Mouse (Mus musculus): ENCODE measurements around the gene Heyl.
A peak's percentile ranks its signal among the peaks of the same experiment; 100 is the strongest.
"Not testable (repeated sequence)": the region's sequence is repeated elsewhere in the genome, so short reads cannot be mapped to it uniquely, and the experiment has no call there.

Heyl gene

GRCm38 (mm10) chr4:123235835-123236430, 2.6 kb downstream of the Heyl start:
- no peak for DNase-seq (ENCODE audit: low spot score)

GRCm38 (mm10) chr4:123236431-123237031, 3.2 kb downstream of the Heyl start:
- DNase-seq (ENCODE audit: low spot score), result no peak

DNA sequence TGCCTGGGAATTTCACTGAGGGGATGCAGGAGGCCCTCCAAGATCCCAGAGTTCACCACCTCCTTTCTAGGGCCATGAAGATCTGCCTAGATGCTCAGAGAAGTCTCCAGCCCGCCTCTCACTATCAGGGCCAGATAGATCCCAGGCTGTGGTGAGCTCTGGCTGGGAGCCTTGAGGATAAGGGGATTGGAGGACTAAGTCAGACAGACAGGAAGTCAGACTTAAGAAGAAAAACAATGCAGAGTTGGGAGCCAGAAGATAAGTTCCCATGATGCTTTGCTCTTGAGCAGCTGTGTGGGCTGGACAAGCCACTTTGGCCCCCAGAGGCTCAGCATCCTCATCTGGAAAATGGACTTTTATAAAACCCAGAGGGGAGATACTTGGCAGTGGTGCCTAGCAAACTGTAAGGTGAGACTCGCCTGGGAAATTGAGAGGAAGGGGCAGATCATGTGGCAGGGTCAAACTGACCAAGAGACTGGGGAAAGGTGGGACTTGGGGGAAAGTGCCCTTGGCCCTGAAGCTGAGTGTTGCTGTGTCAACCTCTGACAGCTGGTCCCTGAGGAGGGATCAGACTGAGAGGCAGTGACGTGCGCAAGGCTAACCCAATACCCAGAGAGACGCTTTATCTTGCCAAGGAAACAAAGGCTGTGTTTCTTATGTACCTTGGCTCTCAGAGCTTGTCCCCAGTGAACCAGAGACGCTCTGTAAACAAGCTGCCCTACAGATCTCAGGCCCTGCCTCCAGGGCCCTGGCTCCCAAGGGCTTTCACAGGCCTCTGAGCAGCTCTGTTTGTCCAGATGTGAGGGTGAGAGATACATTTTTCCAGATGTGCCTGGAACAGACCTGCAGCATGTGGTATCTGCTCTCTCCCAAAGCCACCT, 4.3 kb downstream of the Heyl start:
- DNase-seq (ENCODE audit: low spot score), result no peak

- peak; percentile 52 for DNase-seq (ENCODE audit: low spot score)
Measured at GRCm38 (mm10) chr4:123239361-123240203, 6.2 kb downstream of the Heyl start.

DNA sequence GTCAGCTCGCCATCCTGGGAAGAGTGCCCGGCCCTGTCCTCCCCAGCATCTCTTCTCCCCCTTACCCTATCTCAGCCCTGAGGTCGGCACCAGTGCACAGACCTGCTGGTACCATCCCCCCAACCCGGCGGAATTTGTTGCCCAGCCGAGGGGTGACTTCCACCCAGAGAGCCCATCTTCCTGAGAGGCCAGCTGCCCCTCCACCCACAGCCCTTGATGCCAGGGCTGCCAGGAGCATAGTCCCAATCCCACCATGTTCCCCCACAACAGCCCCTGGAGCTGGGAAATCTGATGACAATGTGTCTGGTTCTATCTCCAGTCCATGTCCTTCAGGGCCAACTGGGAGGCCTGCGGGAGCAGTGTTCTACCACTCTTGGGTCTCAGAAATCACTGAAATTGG, 12.9 kb downstream of the Heyl start:
- DNase-seq (ENCODE audit: low spot score), result no peak

DNA sequence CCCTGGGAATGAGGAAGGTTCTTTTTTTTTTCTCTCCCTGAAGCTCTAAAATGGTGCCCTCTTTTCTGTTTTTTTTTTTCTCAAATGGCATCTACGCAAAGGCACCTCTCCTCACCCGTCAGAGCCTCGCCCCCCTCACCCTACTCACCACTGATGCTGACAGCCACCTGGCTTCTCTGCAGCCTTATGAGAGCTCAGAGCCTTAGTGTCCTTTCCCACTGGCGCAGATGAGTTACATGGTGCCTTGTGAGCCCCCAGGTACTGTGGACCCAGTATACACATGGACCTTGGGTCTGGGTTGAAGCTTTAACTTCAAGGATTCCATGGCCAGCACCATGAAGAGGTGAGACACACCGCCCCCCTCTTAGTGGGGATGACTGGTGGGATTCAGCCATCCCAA, 13.3 kb downstream of the Heyl start:
- no peak for DNase-seq (ENCODE audit: low spot score)

DNA sequence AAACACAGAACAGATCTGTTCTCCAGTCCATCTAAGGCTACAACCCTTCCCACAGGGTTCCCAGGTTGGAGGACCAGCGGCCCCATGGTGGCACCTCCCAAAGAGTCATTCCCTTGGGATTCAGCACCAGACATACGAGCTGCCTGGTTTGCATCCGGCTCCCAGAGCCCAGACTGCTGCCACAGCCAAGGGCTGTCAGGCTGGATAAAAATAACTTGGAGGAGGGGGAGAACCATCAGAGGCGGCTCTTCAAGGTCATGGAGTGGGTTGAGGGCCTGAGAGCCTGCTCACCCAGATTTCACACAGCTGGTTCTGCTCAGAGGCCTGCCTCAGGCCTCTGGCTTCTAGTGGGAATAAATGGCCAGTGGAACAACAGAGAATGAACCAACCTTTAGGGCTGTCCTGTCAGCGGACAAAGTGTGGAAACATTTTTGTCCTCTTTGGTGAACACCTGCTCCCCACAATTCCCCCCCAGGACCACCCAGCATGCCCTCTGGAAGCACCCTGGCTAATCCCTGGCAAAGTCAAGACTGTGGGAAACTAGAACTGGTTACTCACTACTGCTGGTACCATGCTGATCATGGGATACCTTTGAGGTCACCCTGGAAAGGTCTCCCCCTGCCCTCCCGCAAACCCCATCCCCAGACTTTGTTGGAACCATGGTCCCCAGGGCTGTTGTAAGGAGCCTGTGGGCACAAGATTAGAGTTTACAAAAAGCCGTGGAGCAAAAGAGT, 14.0 kb downstream of the Heyl start:
- peak; percentile 48 for DNase-seq (ENCODE audit: low spot score)

DNA sequence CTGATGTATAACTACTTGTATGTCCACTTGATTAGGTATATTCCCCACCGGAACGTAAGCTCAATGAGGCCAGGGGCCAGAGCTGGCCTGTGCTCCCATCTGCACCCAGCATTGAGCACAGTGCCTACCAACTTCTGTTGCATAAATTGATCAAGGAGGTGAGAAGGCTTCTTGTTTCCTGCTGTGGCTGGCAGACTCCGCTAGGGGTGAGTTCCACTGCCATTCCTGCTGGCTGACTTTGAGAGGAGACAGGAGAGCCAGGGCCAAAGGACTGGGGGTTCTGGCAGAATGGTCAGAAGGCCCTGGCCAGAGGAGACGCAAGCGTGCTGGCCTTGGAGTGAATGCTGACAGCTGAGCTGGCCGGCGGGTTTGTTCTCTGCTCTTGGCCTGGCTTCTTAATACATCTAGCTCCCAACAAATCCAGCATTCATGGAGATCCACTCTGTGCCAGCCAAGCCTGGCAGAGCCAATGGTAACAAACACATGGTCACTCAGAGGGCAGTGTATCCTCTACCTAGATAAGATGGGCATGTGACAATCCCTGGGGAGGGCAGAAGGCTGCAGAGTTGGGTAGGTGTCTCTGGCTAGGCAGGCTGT, 15.7 kb downstream of the Heyl start:
- peak; percentile 78 for DNase-seq (ENCODE audit: low spot score)

DNA sequence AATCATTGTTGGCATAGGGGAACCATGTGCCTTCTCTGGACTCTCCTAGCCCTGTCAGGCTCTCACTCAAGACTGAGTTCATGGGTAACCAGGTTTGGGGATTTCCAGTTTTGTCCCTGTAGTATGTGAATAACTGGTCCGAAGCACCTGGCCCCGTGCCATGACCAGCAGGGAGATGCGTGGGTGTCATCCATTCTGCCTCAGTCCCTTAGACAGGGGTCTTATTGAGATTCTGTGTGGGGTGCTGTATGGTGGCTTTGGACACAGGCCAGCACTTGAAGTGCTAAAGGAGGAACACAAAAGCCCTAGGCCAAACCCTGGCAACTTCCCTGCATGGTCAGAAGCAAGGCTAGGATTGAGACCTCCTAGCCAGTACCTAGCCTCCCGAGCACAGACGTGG, 18.9 kb downstream of the Heyl start:
- DNase-seq (ENCODE audit: low spot score), result no peak

GRCm38 (mm10) chr4:123254617-123255016, 21.3 kb downstream of the Heyl start:
- no peak for DNase-seq (ENCODE audit: low spot score)

DNA sequence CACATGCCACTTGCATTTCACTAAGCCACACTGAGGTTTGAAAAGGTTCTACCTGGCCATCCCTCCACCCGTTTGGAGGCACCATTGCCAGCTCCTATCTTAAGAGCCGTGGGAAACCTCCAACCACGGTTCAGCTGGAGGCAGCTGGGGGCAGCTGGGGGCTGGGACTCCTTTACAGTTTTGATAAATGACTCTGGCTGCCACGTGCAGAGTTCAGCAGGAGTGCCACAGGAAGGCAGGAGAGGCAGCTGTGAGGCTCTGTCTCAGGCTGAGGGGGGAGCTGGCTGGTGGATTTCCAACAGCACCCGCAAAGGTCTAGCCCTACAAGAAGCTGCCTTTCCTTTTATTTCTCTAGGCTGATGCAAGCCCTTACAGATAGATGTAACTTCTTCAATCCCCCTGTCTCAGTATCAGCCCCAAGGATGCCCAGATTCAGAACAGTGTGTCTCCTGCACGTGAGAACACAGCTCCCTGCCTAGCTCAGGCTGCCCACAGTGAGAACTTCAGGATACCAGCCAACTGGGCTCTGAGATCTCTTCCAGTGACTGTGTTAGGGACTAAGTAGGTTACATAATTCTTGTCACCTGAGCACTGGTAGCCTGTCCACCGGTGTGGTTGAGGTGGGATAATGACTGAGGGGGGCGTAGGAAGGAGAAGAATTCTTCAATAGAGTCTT, 26.9 kb downstream of the Heyl start:
- DNase-seq (ENCODE audit: low spot score), result no peak

- no peak for DNase-seq (ENCODE audit: low spot score)
Measured at GRCm38 (mm10) chr4:123261721-123262401, 28.5 kb downstream of the Heyl start, which contains the start of gene Pabpc4. Pabpc4 (plus strand) TSS chr4:123262351.

DNA sequence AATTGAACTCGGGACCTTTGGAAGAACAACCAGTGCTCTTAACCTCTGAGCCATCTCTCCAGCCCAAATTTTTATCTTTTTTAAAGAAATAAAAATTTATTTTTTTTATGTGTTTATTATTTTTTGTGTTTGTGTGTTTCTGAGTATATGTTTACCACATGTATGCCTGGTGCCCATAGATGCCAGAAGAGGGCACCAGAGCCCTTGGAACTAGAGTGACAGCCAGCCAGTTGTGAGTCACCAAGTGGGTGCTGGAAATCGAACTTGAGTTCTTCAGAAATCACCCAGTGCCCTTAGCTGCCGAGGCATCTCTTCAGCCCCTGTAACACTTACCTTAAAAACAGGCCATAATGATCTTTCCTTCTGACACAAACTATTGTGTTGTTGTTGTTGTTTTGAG, 37.7 kb downstream of the Heyl start:
- no peak for DNase-seq (ENCODE audit: low spot score)

DNA sequence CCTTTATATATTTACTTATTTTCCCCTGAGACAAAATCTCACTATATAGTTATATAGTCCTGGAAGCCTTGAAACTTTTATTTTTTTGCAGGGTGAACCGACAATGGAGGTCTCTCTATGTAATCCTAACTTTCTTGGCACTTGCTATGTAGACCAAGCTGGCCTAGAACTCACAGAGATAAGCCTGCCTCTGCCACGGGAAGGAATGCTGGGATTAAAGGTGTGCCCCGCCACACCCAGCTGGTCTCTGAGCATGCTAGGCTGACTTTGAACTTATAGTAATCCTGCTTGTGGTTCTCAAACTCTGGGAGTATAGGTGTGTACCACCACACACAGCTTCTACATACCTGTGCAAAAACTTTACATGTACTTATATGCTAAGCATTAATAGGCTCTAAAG, 46.8 kb downstream of the Heyl start:
- DNase-seq (ENCODE audit: low spot score), result no peak

GRCm38 (mm10) chr4:123282500-123282899, 49.1 kb downstream of the Heyl start:
- DNase-seq (ENCODE audit: low spot score), result peak; percentile 89

- not testable (repeated sequence) for DNase-seq (ENCODE audit: low spot score)
Measured at GRCm38 (mm10) chr4:123282915-123283674, 49.7 kb downstream of the Heyl start.

DNA sequence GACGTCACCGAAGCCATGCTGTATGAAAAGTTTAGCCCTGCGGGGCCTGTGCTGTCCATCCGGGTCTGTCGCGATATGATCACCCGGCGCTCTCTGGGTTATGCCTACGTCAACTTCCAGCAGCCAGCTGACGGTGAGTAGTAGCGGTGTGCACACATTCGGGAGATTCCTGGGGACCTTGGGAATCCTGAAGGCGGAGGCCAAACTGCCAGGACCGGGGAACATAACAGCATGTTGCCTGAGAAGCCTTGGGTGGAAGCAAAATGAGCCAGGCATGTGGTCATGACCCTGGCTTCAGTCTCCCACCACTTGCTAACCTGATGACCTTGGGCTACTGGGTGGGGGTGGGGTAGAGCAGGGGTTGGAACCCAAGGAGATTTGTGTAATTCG, 50.3 kb downstream of the Heyl start:
- not testable (repeated sequence) for DNase-seq (ENCODE audit: low spot score)

GRCm38 (mm10) chr4:123284731-123285624, 51.6 kb downstream of the Heyl start:
- DNase-seq (ENCODE audit: low spot score), result no peak
